Mouse (Mus musculus) cerebellum, adult 2 months (tissue): ENCODE measurements around the gene Trpv5. TPM values are rescaled to one million over a fixed set of nuclear protein-coding genes. Genes with fewer than 3 reads are reported as not detected.

Experiments
- DNase-seq, 2 experiments: peaks; one replicate each; pipeline ENCODE4 v3.0.0; 2021
- H3K27ac ChIP-seq: fragments of 200-500 bp; 2 replicates; pipeline ENCODE4 v1.5.1; 2012; ENCODE audit warnings: low read length, control low read depth, inconsistent platforms; ENCODE audit not compliant: insufficient read depth
- H3K27me3 ChIP-seq: fragments of 200-500 bp; 2 replicates; pipeline ENCODE4 v1.6.1; 2012; ENCODE audit warnings: inconsistent platforms, mild to moderate bottlenecking, low read length, moderate library complexity; ENCODE audit not compliant: control insufficient read depth, insufficient read depth
- H3K4me1 ChIP-seq: fragments of 200-500 bp; 2 replicates; pipeline ENCODE4 v1.6.1; 2011; ENCODE audit warnings: low read length; ENCODE audit not compliant: control insufficient read depth, insufficient read depth
- H3K4me3 ChIP-seq: fragments of 200-500 bp; replicated peaks from 2 replicates; pipeline ENCODE3; 2011; ENCODE audit warnings: mild to moderate bottlenecking, low read depth, low read length, control low read depth; ENCODE audit not compliant: insufficient read depth
- CTCF ChIP-seq: fragments of 200-500 bp; IDR thresholded peaks from 2 replicates; pipeline ENCODE4 v1.5.1; 2011; ENCODE audit warnings: low read depth, mild to moderate bottlenecking, control low read depth, low read length, moderate library complexity, borderline replicate concordance; ENCODE audit not compliant: insufficient read depth
- POLR2A ChIP-seq: fragments of 200-500 bp; IDR thresholded peaks from 2 replicates; pipeline ENCODE4 v1.6.1; 2011; ENCODE audit warnings: low read length, control low read depth, borderline replicate concordance; ENCODE audit not compliant: insufficient read depth
- WGBS: fragments of 180-500 bp; shearing (Covaris S2); methylation state at CpG from one replicate; pipeline ENCODE4 v1.1.7; 2018; 5-methylcytosine and 5-hydroxymethylcytosine counted together
- polyA plus RNA-seq: library from polyadenylated mRNA; depleted of rRNA; stranded (reverse); fragments of >200 nt; gene quantifications from 2 replicates; pipeline ENCODE4 v1.2.3, GENCODE M21; 2012; rRNA removed

Trpv5 gene
- polyA plus RNA-seq, 1 experiment: not detected

GRCm38 (mm10) chr6:41607637-41608036, 72.9 kb downstream of the Trpv5 start:
- no peak overlapping the region for H3K4me3 ChIP-seq

GRCm38 (mm10) chr6:41606214-41606613, 74.4 kb downstream of the Trpv5 start:
- Histone ChIP-seq H3K27me3 (no peaks in the 10 kb centered on the region), H3K4me1 (no peaks in the 10 kb centered on the region), H3K4me3 (peak overlapping the region; percentile 51), H3K27ac (no peak overlapping the region)
- TF ChIP-seq POLR2A (no peak), CTCF (no peak)
- WGBS: 27% methylated on average over 4 of the region's 4 CpGs
- no peak for DNase-seq

More at GRCm38 (mm10) chr6:41607637-41608036, 72.9 kb downstream of the Trpv5 start:
- H3K27me3 ChIP-seq: no peaks in the 10 kb centered on the region
- 55% methylated on average over 5 of the region's 5 CpGs for WGBS
- no peak overlapping the region for H3K27ac ChIP-seq
- TF ChIP-seq POLR2A: no peak
- no peaks in the 10 kb centered on the region for H3K4me1 ChIP-seq
- no peak for DNase-seq

- no peak for TF ChIP-seq POLR2A
- H3K4me1 ChIP-seq: no peaks in the 10 kb centered on the region
- peak overlapping the region; percentile 51 for H3K4me3 ChIP-seq
- H3K27me3 ChIP-seq: no peaks in the 10 kb centered on the region
- DNase-seq: no peak
- no peak overlapping the region for H3K27ac ChIP-seq
- 5% methylated on average over 7 of the region's 7 CpGs for WGBS
Measured at GRCm38 (mm10) chr6:41605794-41606104, 74.8 kb downstream of the Trpv5 start.

GRCm38 (mm10) chr6:41605061-41605793, 75.3 kb downstream of the Trpv5 start, which contains the start of gene Ephb6:
TSS of gene Ephb6 (plus strand) at chr6:41605482.
- peak within 1 kb of the TSS; percentile 51 for H3K4me3 ChIP-seq
- TF ChIP-seq POLR2A (0 out of 2 replicates have a peak, but pooled peaks have one; percentile 11), CTCF (no peak)
- under 1% methylated on average over 68 of the region's 68 CpGs for WGBS

GRCm38 (mm10) chr6:41604401-41605050, 76.0 kb downstream of the Trpv5 start:
- Histone ChIP-seq H3K4me3 (peak overlapping the region; percentile 51), H3K4me1 (no peaks in the 10 kb centered on the region), H3K27me3 (no peaks in the 10 kb centered on the region), H3K27ac (no peak overlapping the region)
- peak; percentile 10 to 27 for DNase-seq
- no peak for TF ChIP-seq POLR2A
- TF ChIP-seq CTCF: peak; percentile 17; the same call in 1 of the 2 replicates
- WGBS: under 1% methylated on average over 23 of the region's 23 CpGs

More at GRCm38 (mm10) chr6:41605061-41605793, 75.3 kb downstream of the Trpv5 start, which contains the start of gene Ephb6:
- DNase-seq: peak; percentile 25 to 26
- no peaks in the 10 kb centered on the region for H3K27me3 ChIP-seq
- H3K27ac ChIP-seq: no peak within 1 kb of the TSS
- no peaks in the 10 kb centered on the region for H3K4me1 ChIP-seq

Other genes starting within 250 kb of the Trpv5 start
- not detected in 2 replicates for gene Gm10334, start 234.6 kb downstream of the Trpv5 start, polyA plus RNA-seq
- not detected in 2 replicates for gene Prss1, start 221.8 kb downstream of the Trpv5 start, polyA plus RNA-seq
- not detected in 2 replicates for gene Prss2, start 159.0 kb downstream of the Trpv5 start, polyA plus RNA-seq
- gene Ephb6, start 75.3 kb downstream of the Trpv5 start, polyA plus RNA-seq: 21.7 and 27.4 TPM in 2 replicates
- gene Trpv6, start 44.4 kb downstream of the Trpv5 start, polyA plus RNA-seq: 0.26 and 0.27 TPM in 2 replicates
- gene Llcfc1, start 3.7 kb upstream of the Trpv5 start, polyA plus RNA-seq: not detected in 2 replicates
- gene Kel, start 23.6 kb upstream of the Trpv5 start, polyA plus RNA-seq: not detected in 2 replicates
- not detected in 2 replicates for gene Olfr459, start 94.4 kb upstream of the Trpv5 start, polyA plus RNA-seq
- not detected in 2 replicates for gene Pip, start 166.8 kb upstream of the Trpv5 start, polyA plus RNA-seq
- gene Sval2, start 172.2 kb upstream of the Trpv5 start, polyA plus RNA-seq: not detected in 2 replicates